Mouse (Mus musculus) midbrain, embryonic 11.5 days (tissue): ENCODE data around the gene Gsg1l. TPM values are rescaled to one million over a fixed set of nuclear protein-coding genes. Genes with fewer than 3 reads are reported as not detected.

Experiments
- ATAC-seq: fragments of 200-750 bp; cut with Nextera tagmentation; 2 replicates; pipeline ENCODE4 v1.8.0; 2017; ENCODE audit warnings: moderate TSS enrichment, moderate library complexity; ENCODE audit not compliant: low FRiP score
- DNase-seq: peaks from one replicate; pipeline ENCODE4 v3.0.0; 2015; ENCODE audit warnings: low spot score; ENCODE audit errors: missing footprints
- H3K27ac ChIP-seq: fragments of 300-500 bp; sonication (generic); 2 replicates; pipeline ENCODE4 v1.5.1; 2014; ENCODE audit warnings: low read depth, low read length
- H3K27me3 ChIP-seq: fragments of 300-500 bp; sonication (generic); 2 replicates; pipeline ENCODE4 v1.6.1; 2014; ENCODE audit warnings: mild to moderate bottlenecking, low read length, moderate library complexity, mixed read lengths; ENCODE audit not compliant: control insufficient read depth, insufficient read depth
- H3K36me3 ChIP-seq: fragments of 300-500 bp; sonication (generic); 2 replicates; pipeline ENCODE4 v1.6.1; 2014; ENCODE audit warnings: mild to moderate bottlenecking, low read length, moderate library complexity, mixed read lengths; ENCODE audit not compliant: control insufficient read depth, insufficient read depth
- H3K4me1 ChIP-seq: fragments of 300-500 bp; sonication (generic); 2 replicates; pipeline ENCODE4 v1.6.1; 2014; ENCODE audit warnings: low read length; ENCODE audit not compliant: control insufficient read depth, insufficient read depth
- H3K4me2 ChIP-seq: fragments of 300-500 bp; sonication (generic); 2 replicates; pipeline ENCODE4 v1.6.1; 2014; ENCODE audit warnings: mild to moderate bottlenecking, moderate library complexity
- H3K4me3 ChIP-seq: fragments of 300-500 bp; sonication (generic); 2 replicates; pipeline ENCODE4 v1.5.1; 2014; ENCODE audit warnings: low read depth, low read length
- H3K9ac ChIP-seq: fragments of 300-500 bp; sonication (generic); 2 replicates; pipeline ENCODE4 v1.6.1; 2014; ENCODE audit warnings: low read length
- H3K9me3 ChIP-seq: fragments of 300-500 bp; sonication (generic); 2 replicates; pipeline ENCODE4 v1.6.1; 2016; ENCODE audit warnings: low read length; ENCODE audit not compliant: control insufficient read depth
- WGBS: fragments of 180-500 bp; shearing (Covaris S2); extraction: QIAGEN DNeasy Blood & Tissue Kit; methylation state at CpG from one replicate; pipeline ENCODE4 v1.1.7; 2014; 5-methylcytosine and 5-hydroxymethylcytosine counted together
- polyA plus RNA-seq: library from polyadenylated mRNA; unstranded; fragments of >200 nt; fragmentation: Nextera tagmentation; extraction: Ambion mirVana; gene quantifications from 2 replicates; pipeline ENCODE4 v1.2.1, GENCODE M21; 2014

Gsg1l gene
- polyA plus RNA-seq, 1 experiment from 2014 or later: 2.1 TPM

DNA sequence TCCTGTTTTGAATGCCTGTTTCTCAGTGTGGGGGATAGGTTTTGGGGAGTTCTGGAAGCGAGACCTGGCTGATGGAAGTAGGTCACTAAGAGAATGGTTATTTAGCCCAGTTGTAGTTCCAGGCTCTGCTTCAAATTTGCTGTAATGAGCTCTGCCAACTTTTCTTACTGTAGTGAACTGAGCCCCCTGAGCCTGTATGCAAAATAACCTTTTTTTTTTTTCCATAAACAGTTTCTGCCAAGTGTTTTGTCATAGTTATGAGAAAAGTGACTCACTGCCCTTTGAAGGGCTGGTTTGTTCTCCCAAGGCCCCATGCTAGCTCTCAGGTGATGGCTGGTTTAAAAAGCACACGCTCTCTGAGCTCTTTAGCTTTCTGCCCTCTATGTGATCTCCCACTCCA is 248.7 kb downstream of the Gsg1l start:
- no peaks in the 10 kb centered on the region for H3K36me3 ChIP-seq
- H3K27me3 ChIP-seq: no peaks in the 10 kb centered on the region
- no peak overlapping the region for H3K27ac ChIP-seq
- H3K4me2 ChIP-seq: no peak overlapping the region
- no peak overlapping the region for H3K9ac ChIP-seq
- no peak overlapping the region for H3K4me3 ChIP-seq
- ATAC-seq (no peak), DNase-seq (no peak)
- 88% methylated on average over 2 of the region's 2 CpGs for WGBS
- H3K4me1 ChIP-seq: peaks cover 12% of the 10 kb centered on the region
- H3K9me3 ChIP-seq: no peaks in the 10 kb centered on the region

DNA sequence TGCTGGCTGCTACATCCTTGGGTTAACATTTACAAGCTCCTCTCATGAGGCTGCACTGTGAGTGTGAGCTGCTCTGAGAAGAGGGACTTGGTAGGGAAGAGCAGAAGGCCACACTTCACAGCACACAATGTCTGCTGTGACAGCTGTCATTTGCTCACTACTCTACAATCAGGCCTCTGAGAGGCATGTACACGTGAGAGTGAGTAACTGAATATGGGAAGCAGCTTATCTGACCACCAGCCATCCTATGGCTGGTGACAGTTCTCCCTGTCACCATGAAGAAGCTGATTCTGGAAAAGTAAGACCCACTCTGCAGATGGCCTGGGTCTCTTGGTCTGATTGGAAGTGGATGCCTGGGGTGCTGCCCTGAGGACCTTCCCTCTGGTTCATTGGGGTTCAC is 249.4 kb downstream of the Gsg1l start:
- Histone ChIP-seq H3K4me1 (peaks cover 5% of the 10 kb centered on the region), H3K36me3 (no peaks in the 10 kb centered on the region), H3K9me3 (no peaks in the 10 kb centered on the region), H3K4me2 (no peak overlapping the region), H3K4me3 (no peak overlapping the region), H3K9ac (no peak overlapping the region), H3K27ac (no peak overlapping the region), H3K27me3 (no peaks in the 10 kb centered on the region)
- 68% methylated on average over 1 of the region's 1 CpGs for WGBS
- ATAC-seq (no peak), DNase-seq (no peak)

DNA sequence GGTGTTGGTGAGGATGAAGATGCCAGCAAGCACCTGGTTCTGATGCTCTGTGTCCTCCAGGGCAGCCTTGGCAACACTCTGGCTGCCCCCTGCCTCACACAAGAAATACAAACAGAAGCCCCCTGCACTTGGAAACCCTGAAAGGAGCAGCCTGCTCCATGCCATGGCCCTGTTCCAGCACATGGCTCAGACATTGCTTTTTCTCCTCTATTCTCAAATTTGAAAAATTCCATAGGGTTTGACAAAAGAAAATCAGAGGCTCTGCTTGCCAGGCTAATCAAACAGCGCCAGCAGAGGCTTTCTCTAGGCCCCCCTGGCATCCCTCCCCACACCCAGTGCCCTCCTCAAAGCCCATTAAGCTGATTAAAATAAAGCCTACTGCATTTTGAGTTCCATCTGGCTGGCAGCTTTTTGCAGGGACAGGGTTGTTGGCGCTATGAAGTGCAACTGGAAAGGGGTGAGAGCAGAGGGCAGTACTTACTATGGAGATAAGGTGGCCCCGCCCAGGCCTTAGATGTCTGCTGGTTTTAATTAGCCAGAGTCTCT is 253.0 kb downstream of the Gsg1l start:
- ATAC-seq: no peak
- H3K27ac ChIP-seq: no peak overlapping the region

DNA sequence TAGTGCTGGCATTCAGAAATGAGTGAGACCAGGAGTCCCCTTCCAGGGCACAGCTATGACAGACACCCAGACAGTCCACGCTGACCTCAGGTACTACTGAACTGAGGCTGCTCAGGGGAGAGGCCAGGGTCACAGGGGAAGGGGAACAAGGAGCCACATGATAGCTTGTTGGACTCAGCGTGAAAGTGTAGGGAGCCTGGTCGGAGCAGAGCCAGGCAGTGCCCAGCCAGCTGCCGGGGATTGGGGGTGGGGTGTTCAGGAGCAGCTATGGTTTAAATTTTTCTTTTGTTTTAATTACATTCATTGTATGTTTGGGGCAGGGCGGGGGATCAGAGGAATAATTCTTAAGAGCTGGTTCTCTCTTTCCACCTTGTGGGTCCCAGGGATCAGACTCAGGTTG is 253.7 kb downstream of the Gsg1l start:
- H3K4me2 ChIP-seq: no peak overlapping the region
- DNase-seq (no peak), ATAC-seq (no peak)
- no peak overlapping the region for H3K27ac ChIP-seq
- no peaks in the 10 kb centered on the region for H3K4me1 ChIP-seq
- H3K27me3 ChIP-seq: no peaks in the 10 kb centered on the region
- no peak overlapping the region for H3K9ac ChIP-seq
- no peaks in the 10 kb centered on the region for H3K9me3 ChIP-seq
- no peak overlapping the region for H3K4me3 ChIP-seq
- 72% methylated on average over 5 of the region's 5 CpGs for WGBS
- H3K36me3 ChIP-seq: no peaks in the 10 kb centered on the region

More for the DNA sequence above, 253.0 kb downstream of the Gsg1l start:
- no peaks in the 10 kb centered on the region for H3K9me3 ChIP-seq
- no peak overlapping the region for H3K4me2 ChIP-seq
- 72% methylated on average over 3 of the region's 3 CpGs for WGBS
- no peaks in the 10 kb centered on the region for H3K27me3 ChIP-seq
- no peaks in the 10 kb centered on the region for H3K4me1 ChIP-seq
- no peak overlapping the region for H3K9ac ChIP-seq
- H3K36me3 ChIP-seq: no peaks in the 10 kb centered on the region
- DNase-seq: no peak
- H3K4me3 ChIP-seq: no peak overlapping the region

Other genes starting within 250 kb of the Gsg1l start
- gene Xpo6, start 118.1 kb upstream of the Gsg1l start, polyA plus RNA-seq: 56.2 TPM in 2 replicates
- 133 and 162 TPM in 2 replicates for gene Sbk1, start 190.2 kb upstream of the Gsg1l start, polyA plus RNA-seq